Mouse (Mus musculus) stomach, embryonic 14.5 days (tissue): ENCODE measurements at regions not wholly inside any gene's neighbourhood (a gene's known extent, or its start where the extent isn't known, plus 50 kb on each side); places are given as distances from the start of the nearest gene placed in this dataset.

Experiments
- ATAC-seq: fragments of 200-750 bp; cut with Nextera tagmentation; 2 replicates; pipeline ENCODE4 v1.8.0; 2017; ENCODE audit warnings: low read depth, moderate TSS enrichment; ENCODE audit not compliant: insufficient number of reproducible peaks, insufficient read depth, low FRiP score
- H3K27ac ChIP-seq: fragments of 300-500 bp; sonication (generic); 2 replicates; pipeline ENCODE4 v1.5.1; 2014; ENCODE audit warnings: mild to moderate bottlenecking, low read length, moderate library complexity, mixed read lengths
- H3K27me3 ChIP-seq: fragments of 300-500 bp; sonication (generic); 2 replicates; pipeline ENCODE4 v1.6.1; 2014; ENCODE audit warnings: low read length, control low read depth, mixed read lengths; ENCODE audit not compliant: control insufficient read depth, insufficient read depth
- H3K36me3 ChIP-seq: fragments of 300-500 bp; sonication (generic); 2 replicates; pipeline ENCODE4 v1.6.1; 2014; ENCODE audit warnings: mild to moderate bottlenecking, control low read depth, low read length, moderate library complexity, mixed read lengths; ENCODE audit not compliant: control insufficient read depth, insufficient read depth
- H3K4me1 ChIP-seq: fragments of 300-500 bp; sonication (generic); 2 replicates; pipeline ENCODE4 v1.6.1; 2014; ENCODE audit warnings: low read length, control low read depth, mixed read lengths; ENCODE audit not compliant: control insufficient read depth, insufficient read depth
- H3K4me2 ChIP-seq: fragments of 300-500 bp; sonication (generic); replicated peaks from 2 replicates; pipeline ENCODE4 v1.6.1; 2014; ENCODE audit warnings: low read depth, low read length, control low read depth
- H3K4me3 ChIP-seq: fragments of 300-500 bp; sonication (generic); 2 replicates; pipeline ENCODE4 v1.5.1; 2014; ENCODE audit warnings: low read depth, low read length, control low read depth
- H3K9ac ChIP-seq: fragments of 300-500 bp; sonication (generic); replicated peaks from 2 replicates; pipeline ENCODE4 v1.6.1; 2014; ENCODE audit warnings: low read depth, mild to moderate bottlenecking, control low read depth, low read length, moderate library complexity, mixed read lengths
- H3K9me3 ChIP-seq: fragments of 300-500 bp; sonication (generic); 2 replicates; pipeline ENCODE4 v1.6.1; 2016; ENCODE audit warnings: low read depth, low read length, control low read depth; ENCODE audit not compliant: control insufficient read depth
- WGBS: fragments of 180-500 bp; shearing (Covaris S2); extraction: QIAGEN DNeasy Blood & Tissue Kit; methylation state at CpG from one replicate; pipeline ENCODE4 v1.1.7; 2014; 5-methylcytosine and 5-hydroxymethylcytosine counted together

DNA sequence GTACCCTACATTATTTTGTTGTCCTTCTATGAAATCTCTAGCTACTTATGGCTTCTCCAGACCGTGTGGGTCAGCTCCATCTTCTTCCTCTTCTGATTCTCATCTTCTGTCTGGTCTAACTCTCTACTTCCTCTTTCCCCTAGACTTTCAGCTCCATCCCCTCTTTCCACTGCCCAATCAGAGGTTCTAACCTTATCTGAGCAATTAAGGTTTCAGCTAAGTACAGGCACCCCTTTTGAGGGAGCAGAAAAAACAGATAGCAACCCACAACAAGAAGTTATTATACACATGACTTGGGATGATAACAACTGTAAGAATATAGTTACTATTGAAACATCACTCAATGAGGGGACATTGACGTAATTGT, 136.8 kb upstream of the Meis1 start:
- H3K27me3 ChIP-seq: no peaks in the 10 kb centered on the region
- ATAC-seq: no peak

DNA sequence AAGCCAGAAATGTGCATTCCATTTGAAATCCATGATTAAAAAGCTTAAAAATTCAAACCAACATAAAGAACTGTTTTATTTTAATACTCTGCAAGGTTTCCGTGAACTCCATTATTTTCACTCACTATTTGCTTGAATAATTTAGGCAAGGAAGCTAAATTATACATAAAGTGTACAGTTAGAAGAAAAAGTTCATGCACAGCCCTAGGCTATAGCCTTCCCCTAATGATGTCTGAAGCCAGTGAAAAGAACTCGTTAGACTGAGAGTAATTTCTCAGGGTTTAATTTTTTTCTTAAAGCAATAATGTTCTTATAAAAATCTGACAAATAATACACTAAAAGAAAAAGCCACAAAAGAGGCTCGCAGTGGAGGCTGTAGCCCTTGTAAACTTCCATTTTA, 141.4 kb upstream of the Meis1 start:
- Histone ChIP-seq H3K9ac (no peak overlapping the region), H3K4me3 (no peak overlapping the region), H3K4me2 (no peak overlapping the region), H3K27me3 (no peaks in the 10 kb centered on the region), H3K9me3 (no peaks in the 10 kb centered on the region), H3K27ac (no peak overlapping the region), H3K36me3 (no peaks in the 10 kb centered on the region), H3K4me1 (no peaks in the 10 kb centered on the region)
- no peak for ATAC-seq
- 50% methylated on average over 3 of the region's 3 CpGs for WGBS

More for the DNA sequence above, 136.8 kb upstream of the Meis1 start:
- Histone ChIP-seq H3K4me1 (no peaks in the 10 kb centered on the region), H3K36me3 (no peaks in the 10 kb centered on the region), H3K9ac (no peak overlapping the region), H3K9me3 (no peaks in the 10 kb centered on the region), H3K4me3 (no peak overlapping the region), H3K4me2 (no peak overlapping the region), H3K27ac (no peak overlapping the region)
- 85% methylated on average over 2 of the region's 2 CpGs for WGBS

DNA sequence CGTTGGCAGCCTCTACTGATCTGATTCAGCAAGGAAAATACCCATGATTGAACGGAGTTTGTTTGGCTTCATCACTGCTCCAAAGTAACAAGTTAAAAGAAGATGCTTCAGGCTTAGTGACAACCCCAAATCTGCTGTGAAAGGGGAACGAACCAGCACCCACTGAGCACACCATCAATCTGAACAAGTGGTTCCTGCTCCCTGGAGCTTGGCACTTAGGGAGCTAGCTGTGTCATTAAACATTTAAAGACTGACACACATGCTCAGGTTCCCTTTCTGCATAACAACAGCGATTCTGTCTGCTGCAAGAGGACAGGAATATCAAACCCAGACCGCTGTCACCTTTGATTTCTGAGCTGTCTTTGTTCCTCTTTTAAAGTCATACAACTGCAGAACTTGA, 141.9 kb upstream of the Meis1 start:
- Histone ChIP-seq H3K4me1 (no peaks in the 10 kb centered on the region), H3K4me3 (no peak overlapping the region), H3K9ac (no peak overlapping the region), H3K9me3 (no peaks in the 10 kb centered on the region), H3K27ac (no peak overlapping the region), H3K36me3 (no peaks in the 10 kb centered on the region), H3K4me2 (no peak overlapping the region), H3K27me3 (no peaks in the 10 kb centered on the region)
- no peak for ATAC-seq
- WGBS: 29% methylated on average over 5 of the region's 5 CpGs

DNA sequence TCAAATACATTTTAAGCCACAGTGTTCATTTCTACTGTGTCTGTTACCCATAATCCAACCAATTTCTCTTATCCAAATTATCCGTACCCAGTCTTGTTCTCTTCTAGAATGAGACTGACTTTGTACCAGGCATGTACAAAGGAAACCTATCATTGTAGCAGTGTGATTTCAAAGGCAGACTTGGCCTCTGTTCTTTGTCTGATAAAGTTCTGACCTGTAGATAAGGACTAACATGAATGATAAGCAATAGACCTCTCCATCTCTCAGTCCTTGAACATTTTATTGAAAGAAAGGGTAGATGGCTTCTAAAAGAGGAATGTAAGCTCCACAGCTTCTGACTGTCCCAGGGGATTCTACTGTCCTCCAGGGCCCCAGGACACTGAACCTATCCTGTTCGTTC, 152.2 kb upstream of the Meis1 start:
- Histone ChIP-seq H3K27ac (no peak overlapping the region), H3K4me3 (no peak overlapping the region), H3K27me3 (no peaks in the 10 kb centered on the region), H3K4me2 (no peak overlapping the region), H3K9ac (no peak overlapping the region), H3K36me3 (no peaks in the 10 kb centered on the region), H3K9me3 (no peaks in the 10 kb centered on the region), H3K4me1 (no peaks in the 10 kb centered on the region)
- ATAC-seq: no peak
- 70% methylated on average over 2 of the region's 2 CpGs for WGBS

DNA sequence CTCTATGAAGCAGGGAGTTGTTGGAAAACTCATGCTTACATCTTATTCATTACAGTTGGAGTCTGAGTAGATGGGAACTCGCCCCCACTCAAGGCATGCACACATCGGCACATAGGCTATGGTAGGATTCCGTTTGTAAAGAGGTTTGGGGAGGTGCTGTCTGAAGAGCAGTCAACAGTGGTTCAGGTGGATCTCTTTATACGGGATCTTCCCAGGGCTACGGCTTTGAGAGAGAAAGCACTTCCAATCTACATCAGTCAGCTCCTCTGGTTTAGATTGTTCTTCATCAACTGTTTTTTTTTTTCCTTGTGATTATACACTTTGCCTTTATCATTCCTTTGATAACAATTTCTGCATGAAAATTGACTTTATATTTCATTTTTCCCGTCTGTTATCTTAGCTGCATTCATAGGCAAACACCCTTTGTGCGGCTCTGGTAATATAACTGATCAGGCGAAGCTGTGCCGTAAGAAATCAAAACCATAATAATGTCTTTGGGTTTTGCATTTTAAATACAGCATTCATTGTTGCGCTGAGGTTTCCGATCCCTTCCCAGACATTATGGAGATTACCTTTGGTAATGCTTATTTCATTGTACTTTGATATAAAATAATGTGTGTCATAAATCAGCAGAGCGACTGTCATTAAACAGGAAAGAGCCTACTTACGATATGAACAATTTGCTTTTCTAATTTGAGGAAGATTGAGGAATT, 155.7 kb upstream of the Meis1 start:
- Histone ChIP-seq H3K9ac (no peak overlapping the region), H3K27ac (no peak overlapping the region), H3K4me1 (no peaks in the 10 kb centered on the region), H3K4me2 (no peak overlapping the region), H3K36me3 (no peaks in the 10 kb centered on the region), H3K9me3 (no peaks in the 10 kb centered on the region), H3K27me3 (no peaks in the 10 kb centered on the region), H3K4me3 (no peak overlapping the region)
- ATAC-seq: no peak
- WGBS: 88% methylated on average over 13 of the region's 13 CpGs

DNA sequence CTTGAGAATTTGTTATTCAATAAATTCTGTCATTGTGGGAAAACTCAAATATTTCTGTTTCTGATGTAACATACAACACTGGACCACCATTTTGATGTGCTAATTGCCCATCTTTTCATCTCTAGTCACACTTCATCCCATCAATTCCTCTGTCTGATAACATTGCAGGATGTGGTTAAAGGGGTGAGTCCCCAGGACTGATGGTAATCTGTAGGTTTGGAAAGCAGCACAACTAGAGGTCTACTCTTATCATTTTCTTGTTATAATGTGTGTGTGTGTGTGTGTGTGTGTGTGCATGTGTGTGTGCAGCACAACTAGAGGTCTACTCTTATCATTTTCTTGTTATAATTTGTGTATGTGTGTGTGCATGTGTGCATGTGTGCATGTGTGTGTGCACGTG, 160.5 kb upstream of the Meis1 start:
- WGBS: 97% methylated on average over 1 of the region's 1 CpGs
- Histone ChIP-seq H3K27me3 (no peaks in the 10 kb centered on the region), H3K4me3 (no peak overlapping the region), H3K4me1 (no peaks in the 10 kb centered on the region), H3K9me3 (no peaks in the 10 kb centered on the region), H3K4me2 (no peak overlapping the region), H3K9ac (no peak overlapping the region), H3K27ac (no peak overlapping the region), H3K36me3 (no peaks in the 10 kb centered on the region)
- ATAC-seq: no peak

DNA sequence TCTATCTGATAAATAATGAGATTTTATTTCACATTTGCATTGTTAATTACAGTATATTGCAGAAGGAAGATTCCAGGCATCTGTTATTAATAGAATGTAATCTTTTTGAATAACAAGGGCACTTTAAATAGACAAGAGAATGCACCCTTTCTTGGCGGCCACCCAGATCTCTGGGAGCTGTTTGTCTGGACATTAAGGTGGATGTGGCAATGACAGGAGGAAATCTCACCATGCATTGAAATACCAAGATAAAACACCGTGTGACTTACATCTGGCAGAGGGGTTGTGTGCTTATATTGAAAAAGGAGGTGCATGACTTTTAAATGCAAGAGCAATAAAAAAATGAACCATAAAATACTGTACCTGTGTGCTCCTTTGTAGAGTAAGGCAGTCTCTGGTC, 171.0 kb upstream of the Meis1 start:
- 47% methylated on average over 2 of the region's 2 CpGs for WGBS
- ATAC-seq: no peak

DNA sequence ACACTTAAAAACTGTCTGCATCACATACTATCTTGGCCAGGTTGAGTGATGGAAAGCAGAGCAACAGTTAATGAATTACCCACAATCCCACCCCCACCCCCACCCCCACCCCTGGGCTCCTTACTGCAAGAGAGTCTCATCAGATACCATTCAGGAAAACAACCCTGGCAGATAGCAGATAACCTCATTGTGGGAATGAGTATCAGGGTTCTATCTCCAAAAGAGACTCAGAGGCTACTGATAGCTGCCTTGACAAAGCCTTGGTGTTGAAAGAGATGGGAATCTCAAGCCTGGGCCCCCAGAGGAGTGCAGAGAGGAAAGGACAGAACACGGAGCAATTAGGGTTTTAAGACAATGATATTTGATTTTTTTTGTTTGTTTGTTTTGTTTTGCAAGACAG, 175.7 kb upstream of the Meis1 start:
- no peak for ATAC-seq
- H3K27me3 ChIP-seq: no peaks in the 10 kb centered on the region
- H3K9me3 ChIP-seq: no peaks in the 10 kb centered on the region
- no peak overlapping the region for H3K4me2 ChIP-seq
- WGBS: 29% methylated on average over 1 of the region's 1 CpGs
- H3K4me3 ChIP-seq: no peak overlapping the region
- H3K36me3 ChIP-seq: no peaks in the 10 kb centered on the region
- H3K4me1 ChIP-seq: 0 out of 2 replicates have a peak, but pooled peaks cover 4% of the 10 kb centered on the region
- no peak overlapping the region for H3K9ac ChIP-seq
- no peak overlapping the region for H3K27ac ChIP-seq

More for the DNA sequence above, 171.0 kb upstream of the Meis1 start:
- Histone ChIP-seq H3K27me3 (no peaks in the 10 kb centered on the region), H3K36me3 (no peaks in the 10 kb centered on the region), H3K4me2 (no peak overlapping the region), H3K9me3 (no peaks in the 10 kb centered on the region), H3K27ac (no peak overlapping the region), H3K4me3 (no peak overlapping the region), H3K9ac (no peak overlapping the region), H3K4me1 (no peaks in the 10 kb centered on the region)

DNA sequence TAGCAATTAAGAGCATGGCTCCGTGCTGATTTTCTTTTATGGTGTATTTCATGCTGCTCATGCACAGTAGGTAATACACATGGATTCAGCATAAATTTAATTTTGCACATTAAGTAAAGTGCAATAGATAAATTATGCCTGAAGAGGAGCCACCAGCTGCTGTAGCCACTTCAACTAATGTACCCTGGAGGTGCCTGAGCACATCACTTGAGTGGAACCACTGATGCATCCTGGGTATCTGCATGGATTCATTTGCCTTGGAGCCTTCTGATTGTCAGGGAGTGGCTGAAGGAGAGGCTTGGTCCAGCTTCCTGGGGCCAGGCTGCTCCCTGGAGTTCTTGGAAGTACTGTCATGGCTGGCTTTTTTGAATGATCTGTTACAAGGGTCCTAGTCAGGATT, 179.0 kb upstream of the Meis1 start:
- Histone ChIP-seq H3K9ac (no peak overlapping the region), H3K9me3 (no peaks in the 10 kb centered on the region), H3K36me3 (no peaks in the 10 kb centered on the region), H3K4me3 (no peak overlapping the region), H3K27me3 (no peaks in the 10 kb centered on the region), H3K4me2 (no peak overlapping the region), H3K27ac (no peak overlapping the region), H3K4me1 (0 out of 2 replicates have a peak, but pooled peaks cover 4% of the 10 kb centered on the region)
- ATAC-seq: no peak
- WGBS: 77% methylated on average over 1 of the region's 1 CpGs
